Mouse (Mus musculus): Measurements from ENCODE around the gene Vmn2r20. TPM values are rescaled to one million over a fixed set of nuclear protein-coding genes. Genes with fewer than 3 reads are reported as not detected.
"Not testable (repeated sequence)": the region's sequence is repeated elsewhere in the genome, so short reads cannot be mapped to it uniquely, and the experiment has no call there.

Gene Vmn2r20
- not detected in 2 replicates for polyA plus RNA-seq (2015; fragmentation: Nextera tagmentation; extraction: Ambion mirVana)

DNA sequence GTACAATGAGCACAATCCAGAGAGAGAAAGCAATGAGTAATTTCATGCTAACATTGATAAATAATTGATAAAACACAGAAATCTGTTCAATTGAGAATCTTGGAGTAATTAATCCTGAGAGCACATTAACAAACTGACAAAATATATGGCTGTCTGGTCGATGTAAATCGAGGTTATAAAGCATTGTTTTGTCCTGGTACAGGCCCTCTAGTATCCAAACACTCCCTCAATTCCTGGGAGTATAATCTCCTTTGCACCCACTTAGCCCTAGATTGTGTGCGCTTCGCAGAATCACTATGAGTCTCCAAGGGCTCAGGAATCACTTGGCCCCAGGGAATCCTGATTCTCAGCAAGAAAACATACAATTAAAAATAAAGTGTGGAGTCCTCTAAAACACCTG lies at the start of gene Vmn2r20:
Gene Vmn2r20, minus strand, starts transcription at position 101 of the 400 bp plus-strand sequence.
- not testable (repeated sequence) for H3K4me3 ChIP-seq (ENCODE audit: low read length); ATAC-seq; H3K9ac ChIP-seq (ENCODE audit: low read depth, low read length); H3K27ac ChIP-seq (ENCODE audit: low read length); H3K4me1 ChIP-seq (ENCODE audit: control insufficient read depth, insufficient read depth, low read length); H3K9me3 ChIP-seq (ENCODE audit: control insufficient read depth, low read length); H3K27me3 ChIP-seq (replicated peaks; ENCODE audit: control insufficient read depth, insufficient read depth, low read length); H3K4me2 ChIP-seq (ENCODE audit: low read depth, low read length); H3K36me3 ChIP-seq (ENCODE audit: control insufficient read depth, insufficient read depth, low read length)
- WGBS: no CpG with 5 or more reads among the region's 4 CpGs

DNA sequence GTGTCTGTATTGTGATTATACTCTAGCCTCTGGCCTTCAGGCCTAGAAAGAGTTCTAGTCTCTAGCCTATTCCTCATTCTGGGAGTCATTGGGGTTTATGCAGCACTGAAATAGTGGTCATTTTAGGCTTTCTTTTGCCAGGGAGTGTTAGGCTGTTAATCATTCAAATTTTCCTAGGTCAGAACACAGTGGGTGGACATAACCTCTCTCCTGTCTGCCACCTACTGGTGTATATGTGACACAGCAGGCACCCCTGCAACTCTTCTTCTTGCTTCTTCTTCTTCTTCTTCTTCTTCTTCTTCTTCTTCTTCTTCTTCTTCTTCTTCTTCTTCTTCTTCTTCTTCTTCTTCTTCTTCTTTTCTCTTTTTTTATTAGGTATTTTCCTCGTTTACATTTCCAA lies 6.5 kb upstream of the Vmn2r20 start:
- not testable (repeated sequence) for H3K27ac ChIP-seq (ENCODE audit: low read length); H3K4me2 ChIP-seq (ENCODE audit: low read depth, low read length); H3K27me3 ChIP-seq (replicated peaks; ENCODE audit: control insufficient read depth, insufficient read depth, low read length); ATAC-seq; H3K4me3 ChIP-seq (ENCODE audit: low read length); H3K9ac ChIP-seq (ENCODE audit: low read depth, low read length); H3K9me3 ChIP-seq (ENCODE audit: control insufficient read depth, low read length); H3K36me3 ChIP-seq (ENCODE audit: control insufficient read depth, insufficient read depth, low read length); H3K4me1 ChIP-seq (ENCODE audit: control insufficient read depth, insufficient read depth, low read length)
- WGBS: no CpG with 5 or more reads among the region's 1 CpGs

DNA sequence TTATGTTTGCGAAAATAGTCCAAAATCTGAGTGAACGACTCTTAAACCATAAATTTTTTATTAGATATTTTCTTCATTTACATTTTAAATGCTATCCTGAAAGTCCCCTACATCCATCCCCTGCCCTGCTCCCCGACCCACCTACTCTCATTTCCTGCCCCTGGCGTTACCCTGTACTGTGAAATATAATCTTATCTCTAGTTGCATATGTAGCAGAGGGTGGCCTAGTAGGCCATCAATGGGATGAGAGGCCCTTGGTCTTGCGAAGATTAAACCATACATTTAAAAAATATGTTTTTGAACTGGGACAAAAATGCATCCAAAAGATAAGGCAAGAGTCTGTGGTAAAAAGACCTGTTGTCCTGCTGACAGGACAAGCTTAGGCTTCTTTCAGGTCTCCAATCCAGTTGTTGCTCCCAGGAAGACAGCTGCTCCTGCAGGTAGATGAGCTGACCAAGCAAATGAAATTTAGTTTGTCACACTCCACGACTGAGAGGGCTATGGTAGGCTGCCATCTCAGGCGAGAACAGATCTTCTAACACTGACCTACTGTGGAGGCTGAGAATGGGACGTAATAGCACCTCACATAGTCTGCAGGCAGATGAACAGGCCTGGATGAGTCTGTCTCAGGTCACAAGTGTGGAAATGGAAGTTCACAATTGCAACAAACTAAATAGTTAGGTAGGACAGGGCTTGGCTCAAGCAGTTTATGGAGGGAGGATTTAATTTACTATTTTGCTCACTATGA lies 10.8 kb downstream of the Vmn2r20 start:
- H3K36me3 ChIP-seq (ENCODE audit: control insufficient read depth, insufficient read depth, low read length); ATAC-seq; H3K9ac ChIP-seq (ENCODE audit: low read depth, low read length); H3K9me3 ChIP-seq (ENCODE audit: control insufficient read depth, low read length); H3K4me2 ChIP-seq (ENCODE audit: low read depth, low read length); H3K4me3 ChIP-seq (ENCODE audit: low read length); H3K27me3 ChIP-seq (replicated peaks; ENCODE audit: control insufficient read depth, insufficient read depth, low read length); H3K4me1 ChIP-seq (ENCODE audit: control insufficient read depth, insufficient read depth, low read length); H3K27ac ChIP-seq (ENCODE audit: low read length): not testable (repeated sequence)
- no CpG with 5 or more reads among the region's 8 CpGs for WGBS

DNA sequence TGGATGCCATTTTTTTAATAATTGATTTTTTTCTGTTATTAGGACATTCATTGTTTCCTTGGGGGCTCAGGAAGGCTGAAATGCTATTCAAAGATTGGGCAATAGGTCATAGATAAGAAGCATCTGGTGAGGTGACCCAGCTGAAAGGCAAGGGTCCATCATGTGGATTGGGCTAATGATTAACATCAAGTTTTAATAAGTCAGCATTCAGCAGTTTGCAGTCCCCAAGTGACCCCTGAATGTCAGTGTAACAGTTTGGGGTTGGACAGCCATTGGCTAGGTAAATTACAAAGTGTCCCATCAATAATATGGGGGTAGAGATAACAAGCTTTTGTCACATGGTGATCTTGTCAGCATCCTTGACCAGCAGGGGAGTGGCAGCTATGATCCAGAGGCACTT lies 29.1 kb downstream of the Vmn2r20 start:
- H3K4me3 ChIP-seq (ENCODE audit: low read length); ATAC-seq; H3K4me1 ChIP-seq (ENCODE audit: control insufficient read depth, insufficient read depth, low read length); H3K36me3 ChIP-seq (ENCODE audit: control insufficient read depth, insufficient read depth, low read length); H3K27me3 ChIP-seq (replicated peaks; ENCODE audit: control insufficient read depth, insufficient read depth, low read length); H3K27ac ChIP-seq (ENCODE audit: low read length); H3K9me3 ChIP-seq (ENCODE audit: control insufficient read depth, low read length); H3K4me2 ChIP-seq (ENCODE audit: low read depth, low read length); H3K9ac ChIP-seq (ENCODE audit: low read depth, low read length): not testable (repeated sequence)

DNA sequence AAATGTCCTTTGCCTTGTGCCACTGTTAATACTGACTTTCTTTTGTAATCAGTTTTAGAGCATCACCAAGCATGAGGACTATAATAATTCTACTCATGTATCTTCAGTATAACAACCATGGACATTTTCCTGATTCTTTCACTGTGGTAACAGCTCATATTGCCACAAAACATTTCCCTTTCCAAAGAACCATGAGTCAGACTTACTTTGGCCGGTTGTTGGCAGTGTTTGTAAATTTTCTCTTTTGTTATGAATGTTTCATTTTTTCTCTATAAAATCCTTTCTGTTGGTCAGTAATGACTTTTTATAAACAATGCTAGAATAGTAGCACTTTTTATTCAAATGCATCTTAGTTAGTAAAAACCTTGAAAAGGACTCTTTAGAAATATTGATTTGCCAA lies 71.8 kb downstream of the Vmn2r20 start:
- H3K9me3 ChIP-seq (ENCODE audit: control insufficient read depth, low read length): no peaks in the 10 kb centered on the region
- H3K4me2 ChIP-seq (ENCODE audit: low read depth, low read length): no peak overlapping the region
- no peaks in the 10 kb centered on the region for H3K27me3 ChIP-seq (replicated peaks; ENCODE audit: control insufficient read depth, insufficient read depth, low read length)
- 74% methylated on average over 1 of the region's 1 CpGs for WGBS
- no peaks in the 10 kb centered on the region for H3K4me1 ChIP-seq (ENCODE audit: control insufficient read depth, insufficient read depth, low read length)
- H3K4me3 ChIP-seq (ENCODE audit: low read length): no peak overlapping the region
- no peaks in the 10 kb centered on the region for H3K36me3 ChIP-seq (ENCODE audit: control insufficient read depth, insufficient read depth, low read length)
- H3K9ac ChIP-seq (ENCODE audit: low read depth, low read length): no peak overlapping the region
- H3K27ac ChIP-seq (ENCODE audit: low read length): no peak overlapping the region
- ATAC-seq: no peak

DNA sequence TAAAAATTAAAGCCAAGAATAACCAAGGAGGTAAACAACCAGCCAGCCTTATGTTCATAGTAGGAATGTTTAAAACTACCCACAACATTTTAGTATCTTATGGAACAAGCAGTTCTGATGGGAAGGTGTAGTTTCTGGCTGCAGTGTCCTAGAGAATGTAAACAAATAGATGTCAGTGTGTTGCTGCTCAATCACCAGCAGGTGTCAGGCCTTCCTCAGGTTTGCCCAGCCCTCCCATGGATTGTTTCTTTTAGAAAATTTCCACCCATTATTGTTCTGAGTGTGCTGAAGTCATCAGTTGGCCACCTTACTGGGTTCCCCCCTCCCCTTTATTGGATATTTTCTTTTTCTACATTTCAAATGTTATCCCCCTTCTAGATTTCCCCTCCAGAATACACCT lies 77.8 kb downstream of the Vmn2r20 start:
- Histone ChIP-seq H3K27me3 (replicated peaks; ENCODE audit: control insufficient read depth, insufficient read depth, low read length) (no peaks in the 10 kb centered on the region), H3K4me2 (ENCODE audit: low read depth, low read length) (no peak overlapping the region), H3K4me1 (ENCODE audit: control insufficient read depth, insufficient read depth, low read length) (no peaks in the 10 kb centered on the region), H3K4me3 (ENCODE audit: low read length) (no peak overlapping the region), H3K27ac (ENCODE audit: low read length) (no peak overlapping the region), H3K36me3 (ENCODE audit: control insufficient read depth, insufficient read depth, low read length) (no peaks in the 10 kb centered on the region), H3K9me3 (ENCODE audit: control insufficient read depth, low read length) (no peaks in the 10 kb centered on the region), H3K9ac (ENCODE audit: low read depth, low read length) (no peak overlapping the region)
- no peak for ATAC-seq

DNA sequence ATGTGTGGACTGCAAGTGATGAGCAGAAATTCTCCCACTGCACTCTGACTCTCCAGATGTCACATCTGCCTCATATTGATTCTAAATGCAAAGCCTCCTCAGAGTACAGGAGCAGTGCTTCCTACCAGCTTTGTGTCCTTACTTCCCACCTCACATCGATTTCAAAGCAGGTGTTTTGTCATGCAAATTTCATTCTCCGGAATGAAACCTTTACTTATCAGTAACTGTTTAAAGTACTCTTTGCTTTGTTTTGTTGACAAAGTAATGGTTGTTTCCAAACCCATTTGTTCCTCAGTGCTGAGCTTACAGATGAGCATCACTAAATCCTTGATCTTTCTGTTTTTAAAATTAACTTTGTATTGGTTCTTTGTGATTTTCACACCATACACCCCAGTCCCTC lies 85.4 kb downstream of the Vmn2r20 start:
- Histone ChIP-seq H3K27me3 (replicated peaks; ENCODE audit: control insufficient read depth, insufficient read depth, low read length) (no peaks in the 10 kb centered on the region), H3K4me3 (ENCODE audit: low read length) (no peak overlapping the region), H3K27ac (ENCODE audit: low read length) (no peak overlapping the region), H3K9ac (ENCODE audit: low read depth, low read length) (no peak overlapping the region), H3K9me3 (ENCODE audit: control insufficient read depth, low read length) (no peaks in the 10 kb centered on the region), H3K4me2 (ENCODE audit: low read depth, low read length) (no peak overlapping the region), H3K4me1 (ENCODE audit: control insufficient read depth, insufficient read depth, low read length) (no peaks in the 10 kb centered on the region), H3K36me3 (ENCODE audit: control insufficient read depth, insufficient read depth, low read length) (no peaks in the 10 kb centered on the region)
- ATAC-seq: no peak
- 31% methylated on average over 2 of the region's 2 CpGs for WGBS

Other genes starting within 250 kb of the Vmn2r20 start
- not detected in 2 replicates for gene Clec4b2, start 245.2 kb downstream of the Vmn2r20 start, polyA plus RNA-seq (2015; fragmentation: Nextera tagmentation; extraction: Ambion mirVana)
- 3.4 and 5.1 TPM in 2 replicates for gene Clec4n, start 188.3 kb downstream of the Vmn2r20 start, polyA plus RNA-seq (2015; fragmentation: Nextera tagmentation; extraction: Ambion mirVana)
- 0.17 and 0.20 TPM in 2 replicates for gene Clec4d, start 156.0 kb downstream of the Vmn2r20 start, polyA plus RNA-seq (2015; fragmentation: Nextera tagmentation; extraction: Ambion mirVana)
- 0.13 TPM in 1 of 2 replicates, not detected in the other for gene Clec4e, start 128.2 kb downstream of the Vmn2r20 start, polyA plus RNA-seq (2015; fragmentation: Nextera tagmentation; extraction: Ambion mirVana)
- gene Vmn2r19, start 109.8 kb downstream of the Vmn2r20 start, polyA plus RNA-seq (2015; fragmentation: Nextera tagmentation; extraction: Ambion mirVana): not detected in 2 replicates
- gene Vmn2r21, start 115.3 kb upstream of the Vmn2r20 start, polyA plus RNA-seq (2015; fragmentation: Nextera tagmentation; extraction: Ambion mirVana): not detected in 2 replicates
- gene Vmn2r22, start 232.6 kb upstream of the Vmn2r20 start, polyA plus RNA-seq (2015; fragmentation: Nextera tagmentation; extraction: Ambion mirVana): not detected in 2 replicates

Data from intestine, embryonic 16.5 days (tissue).